Mouse (Mus musculus): ENCODE measurements around the gene Ptprd. TPM values are rescaled to one million over a fixed set of nuclear protein-coding genes. Genes with fewer than 3 reads are reported as not detected.

Gene Ptprd
- total RNA-seq, 2 experiments from 2014 or later: 89.2 to 120 TPM

Small RNAs within 50 kb of the gene (microRNA-seq; reads per million reads assigned to microRNA genes)
- not detected for gene Gm23159
